Mouse (Mus musculus) retina, postnatal 1 day (tissue): ENCODE measurements at regions not wholly inside any gene's neighbourhood (a gene's known extent, or its start where the extent isn't known, plus 50 kb on each side); places are given as distances from the start of the nearest gene placed in this dataset.

Source experiments
- DNase-seq: peaks from one replicate; pipeline ENCODE4 v3.0.0-alpha.2; 2012

GRCm38 (mm10) chr10:19412926-19413325, 56.6 kb downstream of the Olig3 start:
- no peak for DNase-seq

GRCm38 (mm10) chr10:19413935-19414334, 57.6 kb downstream of the Olig3 start:
- no peak for DNase-seq

- no peak for DNase-seq
These were observed 58.5 kb downstream of the Olig3 start for GRCm38 (mm10) chr10:19414834-19415233.

GRCm38 (mm10) chr10:19424030-19424429, 67.7 kb downstream of the Olig3 start:
- DNase-seq: peak; percentile 30

- DNase-seq: peak; percentile 44
These were observed 68.6 kb downstream of the Olig3 start for GRCm38 (mm10) chr10:19424961-19425360.

GRCm38 (mm10) chr10:19426835-19427234, 70.5 kb downstream of the Olig3 start:
- no peak for DNase-seq

GRCm38 (mm10) chr10:19432515-19432914, 76.2 kb downstream of the Olig3 start:
- DNase-seq: no peak

GRCm38 (mm10) chr10:19434661-19435060, 78.3 kb downstream of the Olig3 start:
- no peak for DNase-seq

GRCm38 (mm10) chr10:19441807-19442206, 85.5 kb downstream of the Olig3 start:
- peak; percentile 50 for DNase-seq

GRCm38 (mm10) chr10:19443516-19443915, 87.2 kb downstream of the Olig3 start:
- DNase-seq: no peak

- DNase-seq: no peak
These were observed 92.7 kb downstream of the Olig3 start for GRCm38 (mm10) chr10:19448838-19449559.

GRCm38 (mm10) chr10:19459053-19459452, 102.7 kb downstream of the Olig3 start:
- DNase-seq: peak; percentile 20

GRCm38 (mm10) chr10:19459709-19460108, 103.4 kb downstream of the Olig3 start:
- no peak for DNase-seq

- DNase-seq: no peak
These were observed 103.8 kb downstream of the Olig3 start for GRCm38 (mm10) chr10:19460164-19460563.

- no peak for DNase-seq
These were observed 107.5 kb downstream of the Olig3 start for GRCm38 (mm10) chr10:19463800-19464199.

- DNase-seq: no peak
These were observed 108.2 kb downstream of the Olig3 start for GRCm38 (mm10) chr10:19464504-19464903.

GRCm38 (mm10) chr10:19471349-19472040, 115.2 kb downstream of the Olig3 start:
- DNase-seq: no peak

- no peak for DNase-seq
These were observed 115.7 kb downstream of the Olig3 start for GRCm38 (mm10) chr10:19472066-19472465.

- DNase-seq: no peak
These were observed 116.7 kb downstream of the Olig3 start for GRCm38 (mm10) chr10:19472949-19473535.

GRCm38 (mm10) chr10:19485537-19486135, 106.1 kb upstream of the Ifngr1 start:
- DNase-seq: peak; percentile 40

GRCm38 (mm10) chr10:19490500-19490899, 101.2 kb upstream of the Ifngr1 start:
- no peak for DNase-seq

GRCm38 (mm10) chr10:19491513-19492380, 100.0 kb upstream of the Ifngr1 start:
- peak; percentile 24 for DNase-seq
